In genomic region chr7:127112251-127112841, GRCm38 (mm10) we compare ENCODE assay signal across 16 mouse cellular contexts. TPM values are rescaled to one million over a fixed set of nuclear protein-coding genes. Genes with fewer than 3 reads are reported as not detected.
A peak's percentile ranks its signal among the peaks of the same experiment; 100 is the strongest.
DNase-seq lines count a peak whose midpoint lies in the region; ATAC-seq lines count a peak whose summit lies in the region.
"Had no signal": no experiment of that assay in that cellular context is flagged by ENCODE, and none has a peak within 500 bp of the region (broad histone marks: within the 10 kb centered on the region; RNA-seq: fewer than 3 reads in every experiment).

No protein-coding gene starts in this region.

- H3K9ac ChIP-seq in liver, embryonic 16.5 days (ENCODE audit: low read depth, low read length) = no peak overlapping the region
- H3K9ac ChIP-seq in liver, embryonic 12.5 days = no peak overlapping the region
- H3K9ac ChIP-seq: lung, embryonic 15.5 days had no signal

- H3K9me3 ChIP-seq in liver, embryonic 16.5 days (replicated peaks; ENCODE audit: control insufficient read depth, low read length) = no peaks in the 10 kb centered on the region
- no peaks in the 10 kb centered on the region for H3K9me3 ChIP-seq in liver, embryonic 12.5 days (replicated peaks)
- no peaks in the 10 kb centered on the region for H3K9me3 ChIP-seq in hindbrain, embryonic 10.5 days
- H3K9me3 ChIP-seq: G1E; lung, embryonic 15.5 days had no signal

- H3K4me1 ChIP-seq in liver, embryonic 16.5 days (ENCODE audit: control insufficient read depth, low read depth, low read length) = peaks cover 29% of the 10 kb centered on the region
- peaks cover 53% of the 10 kb centered on the region for H3K4me1 ChIP-seq in liver, embryonic 12.5 days
- peaks cover 27% of the 10 kb centered on the region for H3K4me1 ChIP-seq in hindbrain, embryonic 10.5 days (replicated peaks)

- no peaks in the 10 kb centered on the region for H3K36me3 ChIP-seq in liver, embryonic 16.5 days (ENCODE audit: control insufficient read depth, insufficient read depth)
- no peaks in the 10 kb centered on the region; the same call in 1 of the 2 replicates for H3K36me3 ChIP-seq in liver, embryonic 12.5 days
- H3K36me3 ChIP-seq in hindbrain, embryonic 10.5 days = no peaks in the 10 kb centered on the region
- H3K36me3 ChIP-seq: lung, embryonic 15.5 days had no signal

- DNase-seq in CD4-positive helper T cell, adult 2 months (ENCODE audit: low read depth, low spot score) = peak; percentile 76
- peak; percentile 75 for DNase-seq in brain, adult 2 months (ENCODE audit: low read depth, low spot score)
- no peak for DNase-seq in lung, postnatal 14 days
- no peak for DNase-seq in retina, postnatal 1 day
- no peak for DNase-seq in hindbrain, embryonic 10.5 days (ENCODE audit: low spot score)

- H3K27ac ChIP-seq in liver, embryonic 16.5 days (ENCODE audit: low read length) = 0 out of 2 replicates have a peak overlapping the region, but pooled peaks have one; percentile 9
- H3K27ac ChIP-seq in liver, embryonic 12.5 days = no peak overlapping the region
- no peak overlapping the region for H3K27ac ChIP-seq in hindbrain, embryonic 10.5 days
- H3K27ac ChIP-seq: lung, embryonic 15.5 days had no signal

- ATAC-seq in liver, embryonic 16.5 days (ENCODE audit: low read depth) = no peak
- no peak for ATAC-seq in liver, embryonic 12.5 days
- ATAC-seq in CD4-positive, CD25-positive, alpha-beta regulatory T cell, adult 4 months = peak; percentile 38
- ATAC-seq: forebrain, embryonic 14.5 days; hindbrain, embryonic 16.5 days had no signal

- H3K27me3 ChIP-seq in liver, embryonic 16.5 days (ENCODE audit: control insufficient read depth, insufficient read depth, low read depth, low read length) = no peaks in the 10 kb centered on the region
- H3K27me3 ChIP-seq in liver, embryonic 12.5 days (replicated peaks) = no peaks in the 10 kb centered on the region; the same call in 1 of the 2 replicates
- H3K27me3 ChIP-seq in hindbrain, embryonic 10.5 days (ENCODE audit: insufficient read depth, poor library complexity, severe bottlenecking) = no peaks in the 10 kb centered on the region
- H3K27me3 ChIP-seq: lung, embryonic 15.5 days had no signal

- no peak overlapping the region for H3K4me2 ChIP-seq in liver, embryonic 16.5 days (ENCODE audit: low read depth, low read length)
- no peak overlapping the region for H3K4me2 ChIP-seq in liver, embryonic 12.5 days
- H3K4me2 ChIP-seq: lung, embryonic 15.5 days had no signal

- H3K4me3 ChIP-seq in liver, embryonic 16.5 days (ENCODE audit: low read depth, low read length) = no peak overlapping the region
- H3K4me3 ChIP-seq in liver, embryonic 12.5 days = no peak overlapping the region
- no peak overlapping the region for H3K4me3 ChIP-seq in hindbrain, embryonic 10.5 days
- H3K4me3 ChIP-seq: lung, embryonic 15.5 days had no signal

- WGBS in liver, embryonic 16.5 days (ENCODE audit: insufficient replicate concordance) = 61% methylated on average over 12 of the region's 12 CpGs
- WGBS in liver, embryonic 12.5 days (ENCODE audit: insufficient replicate concordance) = 69% methylated on average over 12 of the region's 12 CpGs
- 79% methylated on average over 12 of the region's 12 CpGs for WGBS in hindbrain, embryonic 10.5 days

RNA-seq across cellular contexts. Expression of gene Qprt, which starts 9.7 kb away (rescaled TPM):
- polyA plus RNA-seq in liver, embryonic 16.5 days (2015; fragmentation: Nextera tagmentation; extraction: Ambion mirVana) = 74.1 and 76.6 TPM in 2 replicates
- 36.5 and 40.3 TPM in 2 replicates for polyA plus RNA-seq in liver, embryonic 12.5 days (2016; fragmentation: Nextera tagmentation; extraction: Ambion mirVana)
- 10 to 100 TPM in 1 of 2 experiments, 1 to 10 TPM in 1; 7.5 to 15.2 TPM for polyA plus RNA-seq in CD4-positive, CD25-positive, alpha-beta regulatory T cell, adult 4 months (2017; shearing (Covaris generic))
- polyA plus RNA-seq in hindbrain, embryonic 10.5 days (2016; fragmentation: Nextera tagmentation; extraction: Ambion mirVana) = 2.6 and 4.9 TPM in 2 replicates
- polyA plus RNA-seq: neural tube, embryonic 14.5 days had no signal

RNA-seq across cellular contexts. Expression of gene AI467606, which starts 21.2 kb away (rescaled TPM):
- polyA plus RNA-seq in liver, embryonic 16.5 days (2015; fragmentation: Nextera tagmentation; extraction: Ambion mirVana) = 8.1 and 8.7 TPM in 2 replicates
- polyA plus RNA-seq in liver, embryonic 12.5 days (2016; fragmentation: Nextera tagmentation; extraction: Ambion mirVana) = 8.3 and 8.5 TPM in 2 replicates
- polyA plus RNA-seq in CD4-positive, CD25-positive, alpha-beta regulatory T cell, adult 4 months (2017; shearing (Covaris generic)) = 100 to 1,000 TPM; 274 to 321 TPM
- polyA plus RNA-seq in hindbrain, embryonic 10.5 days (2016; fragmentation: Nextera tagmentation; extraction: Ambion mirVana) = 0.80 and 0.81 TPM in 2 replicates

RNA-seq across cellular contexts. Expression of gene Zg16, which starts 25.2 kb away (rescaled TPM):
- polyA plus RNA-seq in liver, embryonic 16.5 days (2015; fragmentation: Nextera tagmentation; extraction: Ambion mirVana) = 0.58 TPM in 1 of 2 replicates, not detected in the other
- not detected in 2 replicates for polyA plus RNA-seq in liver, embryonic 12.5 days (2016; fragmentation: Nextera tagmentation; extraction: Ambion mirVana)
- under 1 TPM in 1 of 2 experiments, not detected in 1; 0.81 TPM for polyA plus RNA-seq in CD4-positive, CD25-positive, alpha-beta regulatory T cell, adult 4 months (2017; shearing (Covaris generic))
- polyA plus RNA-seq in hindbrain, embryonic 10.5 days (2016; fragmentation: Nextera tagmentation; extraction: Ambion mirVana) = not detected in 2 replicates
- polyA plus RNA-seq: forebrain, embryonic 14.5 days; G1E; hindbrain, embryonic 16.5 days; kidney, adult 2 months; limb, embryonic 14.5 days; lung, embryonic 15.5 days; midbrain, postnatal 0 days; neural tube, embryonic 14.5 days had no signal

RNA-seq across cellular contexts. Expression of gene Spn, which starts 25.3 kb away (rescaled TPM):
- 5.5 and 6.3 TPM in 2 replicates for polyA plus RNA-seq in liver, embryonic 16.5 days (2015; fragmentation: Nextera tagmentation; extraction: Ambion mirVana)
- polyA plus RNA-seq in liver, embryonic 12.5 days (2016; fragmentation: Nextera tagmentation; extraction: Ambion mirVana) = 7.3 and 7.4 TPM in 2 replicates
- 100 to 1,000 TPM; 101 to 103 TPM for polyA plus RNA-seq in CD4-positive, CD25-positive, alpha-beta regulatory T cell, adult 4 months (2017; shearing (Covaris generic))
- polyA plus RNA-seq in hindbrain, embryonic 10.5 days (2016; fragmentation: Nextera tagmentation; extraction: Ambion mirVana) = not detected in 2 replicates
- polyA plus RNA-seq: forebrain, embryonic 14.5 days; hindbrain, embryonic 16.5 days; midbrain, postnatal 0 days; neural tube, embryonic 14.5 days had no signal

Comparison
In these comparisons a context has a peak if more than half of its experiments do, and no peak if none do; other contexts are left out.
1. DNase-seq: peak in CD4-positive helper T cell, adult 2 months (single experiment) and brain, adult 2 months (single experiment); none in lung, postnatal 14 days (single experiment), retina, postnatal 1 day (single experiment) and hindbrain, embryonic 10.5 days (single experiment).
2. RNA of gene AI467606, which starts 21.2 kb away (polyA plus RNA-seq): 274 to 321 TPM in CD4-positive, CD25-positive, alpha-beta regulatory T cell, adult 4 months; 8.1 to 8.7 TPM in liver, embryonic 16.5 days, 8.3 to 8.5 TPM in liver, embryonic 12.5 days and 0.80 to 0.81 TPM in hindbrain, embryonic 10.5 days; every median in the first group is over 10 times any median in the second.